Mouse (Mus musculus) G1E (cell line): ENCODE results near the gene Ctla4. TPM values are rescaled to one million over a fixed set of nuclear protein-coding genes. Genes with fewer than 3 reads are reported as not detected.

Source experiments
- ATAC-seq: 2 replicates; pipeline ENCODE4 v1.8.0; 2016; ENCODE audit warnings: mild to moderate bottlenecking; ENCODE audit not compliant: insufficient number of reproducible peaks, poor library complexity, low FRiP score, severe bottlenecking; ENCODE audit errors: extremely low read depth
- DNase-seq: peaks from one replicate; pipeline ENCODE4 v3.0.0; 2012; ENCODE audit warnings: low spot score
- H3K27me3 ChIP-seq: 2 replicates; pipeline ENCODE4 v1.6.1; 2012; ENCODE audit warnings: mild to moderate bottlenecking, low read length, inconsistent platforms; ENCODE audit not compliant: insufficient read depth
- H3K36me3 ChIP-seq: replicated peaks from 2 replicates; pipeline ENCODE3; 2012; ENCODE audit warnings: mild to moderate bottlenecking, inconsistent platforms
- H3K4me1 ChIP-seq: 2 replicates; pipeline ENCODE4 v1.6.1; 2012; ENCODE audit warnings: low read depth, low read length, inconsistent platforms, mixed read lengths; ENCODE audit not compliant: insufficient read depth
- H3K4me3 ChIP-seq: 2 replicates; pipeline ENCODE4 v1.5.1; 2012; ENCODE audit warnings: low read depth, mild to moderate bottlenecking, inconsistent platforms, low read length, moderate library complexity, mixed read lengths
- H3K9me3 ChIP-seq: replicated peaks from 2 replicates; pipeline ENCODE4 v1.6.1; 2012; ENCODE audit warnings: inconsistent platforms
- CTCF ChIP-seq: IDR thresholded peaks from 2 replicates; pipeline ENCODE4 v1.5.1; 2012; ENCODE audit warnings: low read depth, low read length, inconsistent platforms, mixed read lengths
- GATA1 ChIP-seq: IDR thresholded peaks from 2 replicates; pipeline ENCODE4 v1.6.1; 2012; ENCODE audit warnings: borderline replicate concordance, low read length, inconsistent platforms, mixed read lengths
- GATA2 ChIP-seq: IDR thresholded peaks from 2 replicates; pipeline ENCODE4 v1.6.1; 2012; ENCODE audit warnings: low read depth, low read length, inconsistent platforms, borderline replicate concordance
- POLR2AphosphoS5 ChIP-seq: IDR thresholded peaks from 2 replicates; pipeline ENCODE4 v1.6.1; 2012; ENCODE audit warnings: low read depth, low read length, inconsistent platforms; ENCODE audit not compliant: insufficient replicate concordance
- TAL1 ChIP-seq: conservative IDR thresholded peaks from 2 replicates; pipeline ENCODE4 v1.6.1; 2012; ENCODE audit warnings: low read depth, low read length, inconsistent platforms, mixed read lengths
- polyA plus RNA-seq: library from polyadenylated mRNA; stranded (reverse); fragments of >175 nt; gene quantifications from 2 replicates; pipeline ENCODE4 v1.2.3, GENCODE M21; 2012
- total RNA-seq, 2 experiments: library from RNA; stranded (forward) in 1 of 2; stranded (reverse) in 1 of 2; fragments of 200-1000 nt in 1 of 2; fragments of >200 nt in 1 of 2; fragmentation: Nextera tagmentation in 1 of 2; gene quantifications; 2 replicates each; pipeline ENCODE4 v1.2.3; 2014 to 2017

The Ctla4 gene
- total RNA-seq (2014; fragmentation: Nextera tagmentation) (not detected in 2 replicates), total RNA-seq (2017) (0.11 TPM in 1 of 2 replicates, not detected in the other), polyA plus RNA-seq (not detected in 2 replicates)

DNA sequence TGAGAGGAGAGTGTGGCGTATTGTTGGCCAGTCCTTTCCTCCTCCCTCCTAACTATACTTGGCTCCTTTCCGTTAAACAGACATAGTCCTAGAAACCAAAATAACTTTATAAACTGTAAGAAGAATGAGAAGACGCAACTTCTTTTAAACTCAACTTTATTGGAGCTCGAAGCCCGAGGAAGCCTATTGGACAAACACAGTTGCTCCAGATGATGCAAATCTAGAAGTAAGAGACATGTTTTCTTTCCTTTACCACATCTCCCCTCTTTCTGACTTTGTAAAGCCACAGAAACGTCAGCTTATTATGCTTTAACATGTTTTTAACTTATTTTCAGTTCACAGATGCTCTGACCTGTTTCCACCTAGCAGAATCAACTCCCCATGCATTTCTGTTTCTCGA lies at the start of gene Ctla4:
Ctla4 (plus strand) TSS at position 20 of the 400 bp plus-strand sequence.
- no peak within 1 kb of the TSS for H3K4me3 ChIP-seq
- H3K9me3 ChIP-seq, result no peaks in the 10 kb centered on the region
- H3K4me1 ChIP-seq, result peaks cover 4% of the 10 kb centered on the region; the same call in 1 of the 2 replicates
- H3K27me3 ChIP-seq, result peaks cover 2% of the 10 kb centered on the region; the same call in 1 of the 2 replicates
- no peaks in the 10 kb centered on the region for H3K36me3 ChIP-seq
- ATAC-seq (no peak), DNase-seq (no peak)
- no peak for TF ChIP-seq CTCF
- TF ChIP-seq GATA2, result no peak
- no peak for TF ChIP-seq POLR2AphosphoS5
- no peak for TF ChIP-seq TAL1
- TF ChIP-seq GATA1, result no peak

DNA sequence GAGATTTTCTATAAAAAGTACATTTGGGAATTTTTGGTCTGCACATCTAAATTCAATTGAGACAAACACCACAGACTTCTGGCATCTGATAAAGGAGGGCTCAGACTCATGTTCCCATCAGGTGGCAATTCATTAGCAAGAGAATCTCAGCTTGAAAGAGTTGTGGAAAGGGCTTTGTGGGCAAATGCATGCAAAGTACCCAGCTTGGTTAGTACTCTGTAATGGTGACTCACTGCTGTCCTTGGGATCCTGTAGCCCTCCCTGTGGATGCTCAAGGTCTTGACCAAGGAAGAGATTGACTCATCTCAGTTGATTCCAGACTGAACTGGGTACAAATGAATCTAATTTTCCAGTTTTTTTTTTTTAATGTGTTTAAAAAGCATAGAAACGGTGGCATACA lies 47.6 kb upstream of the Ctla4 start:
- TF ChIP-seq GATA1 (no peak), TAL1 (no peak), POLR2AphosphoS5 (no peak), GATA2 (no peak), CTCF (no peak)
- no peaks in the 10 kb centered on the region for H3K27me3 ChIP-seq
- no peak overlapping the region for H3K4me3 ChIP-seq
- DNase-seq (no peak), ATAC-seq (no peak)
- no peaks in the 10 kb centered on the region for H3K9me3 ChIP-seq
- H3K36me3 ChIP-seq, result no peaks in the 10 kb centered on the region
- H3K4me1 ChIP-seq, result no peaks in the 10 kb centered on the region

DNA sequence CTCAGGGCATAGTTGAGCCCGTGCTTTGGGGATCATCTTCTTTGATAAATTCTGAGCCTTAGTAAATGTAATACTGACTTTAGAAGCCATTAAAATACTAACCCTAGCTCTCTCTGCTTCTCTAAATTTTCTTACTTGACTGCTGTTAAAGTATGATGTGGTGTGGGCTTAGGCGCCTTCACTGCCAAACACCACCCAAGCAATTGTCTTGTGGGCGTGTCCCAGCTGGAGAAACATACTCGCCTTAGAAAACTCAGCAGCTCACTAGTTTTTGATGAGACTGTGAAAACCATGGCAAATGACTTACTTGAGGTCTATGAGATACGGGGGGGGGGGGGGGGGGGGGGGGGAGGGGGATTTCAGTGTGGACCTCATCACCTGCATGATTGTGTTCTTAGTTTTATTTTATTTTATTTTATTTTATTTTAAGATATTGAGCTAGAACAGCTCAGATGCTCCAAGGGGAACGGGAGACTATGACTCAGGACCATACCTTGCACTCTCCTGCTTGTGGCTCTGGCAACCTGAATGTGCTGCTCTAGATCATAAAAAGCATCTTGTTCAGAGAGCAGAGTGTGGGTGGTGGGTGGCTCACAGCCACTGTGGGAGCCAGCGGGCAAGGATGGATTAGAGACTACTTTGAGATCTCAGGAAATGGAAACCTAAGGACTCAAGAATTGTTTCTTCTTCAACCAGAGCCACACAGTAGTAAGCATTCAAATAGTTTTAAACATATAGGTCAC lies 41.3 kb upstream of the Ctla4 start:
- H3K27me3 ChIP-seq, result no peaks in the 10 kb centered on the region; the same call in 1 of the 2 replicates
- ATAC-seq, result no peak
- TF ChIP-seq TAL1 (no peak), GATA1 (no peak), GATA2 (no peak), CTCF (no peak), POLR2AphosphoS5 (no peak)

DNA sequence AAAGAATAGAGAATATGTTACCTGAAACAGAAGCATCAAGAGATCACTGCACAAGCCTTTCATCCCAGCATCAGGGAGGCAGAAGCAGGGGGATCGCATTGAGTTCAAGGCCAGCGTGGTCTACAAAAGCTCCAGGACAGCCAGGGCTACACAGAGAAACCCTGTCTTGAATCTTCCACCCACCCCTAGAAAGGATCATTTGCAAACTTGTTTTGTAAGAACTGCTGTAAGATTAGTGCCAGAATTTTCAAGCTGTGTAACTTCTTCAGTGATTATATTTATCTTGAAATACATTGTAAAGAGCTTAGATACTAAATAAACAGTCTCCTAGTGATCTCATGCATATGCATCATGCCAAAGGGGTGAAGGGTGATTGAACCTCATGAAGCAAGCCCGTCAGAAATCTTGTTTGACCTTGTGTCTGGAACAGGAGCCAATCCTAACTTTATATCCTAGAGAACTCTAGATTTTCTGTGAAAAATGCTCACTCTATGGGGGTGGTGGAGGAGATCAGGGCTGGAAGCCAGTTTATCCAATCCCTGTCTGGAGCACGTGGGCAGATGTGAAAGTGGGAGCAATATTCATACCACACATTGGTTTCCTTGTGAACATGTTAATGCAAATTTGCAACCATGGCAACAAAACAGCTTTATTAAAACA lies 40.1 kb upstream of the Ctla4 start:
- H3K4me3 ChIP-seq, result no peak overlapping the region
- H3K4me1 ChIP-seq, result no peaks in the 10 kb centered on the region
- H3K36me3 ChIP-seq, result no peaks in the 10 kb centered on the region
- no peak for TF ChIP-seq CTCF
- TF ChIP-seq GATA1, result no peak
- TF ChIP-seq POLR2AphosphoS5, result no peak
- TF ChIP-seq TAL1, result no peak
- no peak for TF ChIP-seq GATA2
- H3K27me3 ChIP-seq, result peaks cover 3% of the 10 kb centered on the region; the same call in 1 of the 2 replicates
- DNase-seq, result no peak
- H3K9me3 ChIP-seq, result no peaks in the 10 kb centered on the region
- no peak for ATAC-seq

More for the DNA sequence above, 41.3 kb upstream of the Ctla4 start:
- no peak overlapping the region for H3K4me3 ChIP-seq
- H3K9me3 ChIP-seq, result no peaks in the 10 kb centered on the region
- no peaks in the 10 kb centered on the region for H3K36me3 ChIP-seq
- no peak for DNase-seq
- H3K4me1 ChIP-seq, result no peaks in the 10 kb centered on the region

DNA sequence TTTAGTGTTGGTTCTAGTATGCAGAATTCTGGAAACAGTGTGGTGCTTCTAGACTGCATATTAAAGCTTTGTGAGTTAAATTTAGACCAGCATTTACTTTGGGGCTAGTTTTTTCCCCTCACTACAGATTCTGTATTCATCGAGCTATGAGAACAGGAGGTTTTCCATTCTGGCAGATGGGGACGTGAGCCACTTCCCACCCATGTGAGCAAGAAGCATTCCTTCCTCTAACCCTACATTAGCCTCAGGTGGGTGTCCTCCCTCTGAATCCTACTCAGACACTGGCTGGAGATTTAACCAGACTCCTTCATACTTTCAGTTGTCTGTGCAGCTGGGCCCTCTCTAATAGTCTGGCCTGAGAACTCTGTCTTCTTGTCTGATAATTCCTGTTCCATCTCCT lies 37.7 kb upstream of the Ctla4 start:
- H3K36me3 ChIP-seq, result no peaks in the 10 kb centered on the region
- TF ChIP-seq POLR2AphosphoS5 (no peak), CTCF (no peak), TAL1 (no peak), GATA1 (no peak), GATA2 (no peak)
- H3K9me3 ChIP-seq, result no peaks in the 10 kb centered on the region
- ATAC-seq (no peak), DNase-seq (no peak)
- peaks cover 8% of the 10 kb centered on the region for H3K27me3 ChIP-seq
- no peak overlapping the region for H3K4me3 ChIP-seq
- H3K4me1 ChIP-seq, result no peaks in the 10 kb centered on the region; the same call in 1 of the 2 replicates

DNA sequence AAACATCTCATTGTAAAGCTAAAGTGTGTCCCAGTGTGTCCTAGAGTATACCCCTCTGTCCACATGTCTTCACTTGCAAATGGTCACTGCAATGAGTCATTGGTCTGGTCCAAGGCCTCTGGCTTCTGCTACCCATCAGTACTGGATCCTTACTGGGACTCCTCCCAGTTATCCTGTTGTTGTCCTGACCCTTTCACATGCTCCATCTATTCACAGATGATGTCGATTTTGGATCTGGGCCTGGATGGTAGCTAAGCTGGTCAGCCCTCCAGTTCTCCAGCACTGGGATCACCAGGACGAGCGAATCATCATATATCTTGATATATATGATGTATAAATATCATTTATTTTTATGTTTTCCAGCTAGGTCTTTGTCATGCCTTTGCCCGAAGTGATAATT lies 37.0 kb upstream of the Ctla4 start:
- H3K4me1 ChIP-seq, result no peaks in the 10 kb centered on the region; the same call in 1 of the 2 replicates
- DNase-seq, result no peak
- no peak for TF ChIP-seq GATA2
- no peak for TF ChIP-seq CTCF
- no peak for TF ChIP-seq TAL1
- no peak for TF ChIP-seq GATA1
- no peak for TF ChIP-seq POLR2AphosphoS5

More for the DNA sequence above, 37.0 kb upstream of the Ctla4 start:
- no peaks in the 10 kb centered on the region for H3K9me3 ChIP-seq
- ATAC-seq, result no peak
- H3K4me3 ChIP-seq, result no peak overlapping the region
- H3K27me3 ChIP-seq, result peaks cover 8% of the 10 kb centered on the region
- H3K36me3 ChIP-seq, result no peaks in the 10 kb centered on the region
